Mouse (Mus musculus): ENCODE measurements around the gene Cd81.

The Cd81 gene

GRCm38 (mm10) chr7:143052626-143053007 lies at the start of gene Cd81:
TSS of gene Cd81 (plus strand) at chr7:143052739.
- peak; percentile 97 for DNase-seq (ENCODE audit: low spot score)

DNA sequence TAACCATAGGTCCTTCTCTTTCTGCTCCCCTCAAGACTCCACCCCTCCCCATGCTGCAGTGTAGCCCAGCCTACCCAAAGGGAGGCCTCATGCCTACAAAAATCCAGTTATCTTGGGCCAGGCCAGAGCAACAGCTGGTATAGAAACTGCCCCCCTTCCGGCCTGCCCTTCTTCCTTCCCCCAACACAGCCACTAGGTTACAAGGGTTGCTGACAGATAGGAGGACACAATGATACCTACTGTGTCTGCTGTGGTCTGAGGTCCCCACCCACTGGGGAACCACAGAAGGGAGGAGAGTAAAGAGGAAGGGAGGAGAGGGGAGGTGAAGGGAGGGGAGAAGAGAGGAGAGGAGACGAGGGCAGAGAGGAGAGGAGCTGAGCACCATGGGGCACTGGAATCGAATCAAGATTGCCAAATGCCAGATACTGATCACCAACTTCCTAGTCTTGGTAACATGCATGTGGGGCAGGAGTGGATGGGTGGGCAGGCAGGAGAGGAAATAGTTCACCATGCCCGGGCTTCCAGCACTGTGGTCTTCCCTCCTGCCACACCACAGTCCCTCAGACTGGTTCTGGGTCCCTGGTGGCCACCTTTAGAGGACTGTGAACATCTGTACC lies 47.7 kb upstream of the Cd81 start, which contains the start of gene Tspan32:
Gene Tspan32, plus strand, starts transcription at position 320 of the 617 bp plus-strand sequence.
- DNase-seq (ENCODE audit: low spot score) = no peak

DNA sequence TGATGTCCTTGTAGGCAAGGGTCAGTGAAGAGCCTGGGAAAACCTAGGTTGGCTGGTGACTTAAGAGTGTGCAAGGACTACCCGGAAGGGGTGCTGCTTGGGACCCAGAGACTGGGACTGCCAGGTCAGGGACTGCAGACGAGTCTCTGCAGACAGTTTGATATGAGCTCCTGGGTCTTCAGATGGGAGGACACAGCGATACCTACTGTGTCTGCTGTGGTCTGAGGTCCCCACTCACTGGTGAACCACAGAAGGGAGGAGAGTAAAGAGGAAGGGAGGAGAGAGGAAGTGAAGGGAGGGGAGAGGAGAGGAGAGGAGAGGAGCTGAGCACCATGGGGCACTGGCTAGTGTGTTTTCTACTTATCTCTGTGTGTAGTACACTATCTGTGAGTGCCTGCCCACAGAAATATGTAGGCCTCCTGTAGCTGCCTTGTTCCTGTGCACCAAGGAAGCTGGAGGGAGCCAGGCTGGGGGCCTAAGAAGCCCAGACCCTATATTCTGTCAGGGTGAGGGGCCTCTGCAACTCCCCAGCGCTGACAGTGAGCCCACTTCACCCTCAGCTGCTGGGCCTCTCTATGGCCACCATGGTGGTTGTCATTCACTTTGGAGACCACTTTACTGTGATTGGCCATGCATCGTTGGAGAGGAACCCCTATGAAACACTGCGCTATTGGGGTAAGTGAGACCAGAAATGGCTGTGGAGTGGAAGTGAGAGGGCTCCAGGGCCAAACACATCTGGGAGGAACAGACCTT lies 47.0 kb upstream of the Cd81 start:
- no peak for DNase-seq (ENCODE audit: low spot score)

GRCm38 (mm10) chr7:143006097-143006755 lies 46.3 kb upstream of the Cd81 start:
- no peak for DNase-seq (ENCODE audit: low spot score)

DNA sequence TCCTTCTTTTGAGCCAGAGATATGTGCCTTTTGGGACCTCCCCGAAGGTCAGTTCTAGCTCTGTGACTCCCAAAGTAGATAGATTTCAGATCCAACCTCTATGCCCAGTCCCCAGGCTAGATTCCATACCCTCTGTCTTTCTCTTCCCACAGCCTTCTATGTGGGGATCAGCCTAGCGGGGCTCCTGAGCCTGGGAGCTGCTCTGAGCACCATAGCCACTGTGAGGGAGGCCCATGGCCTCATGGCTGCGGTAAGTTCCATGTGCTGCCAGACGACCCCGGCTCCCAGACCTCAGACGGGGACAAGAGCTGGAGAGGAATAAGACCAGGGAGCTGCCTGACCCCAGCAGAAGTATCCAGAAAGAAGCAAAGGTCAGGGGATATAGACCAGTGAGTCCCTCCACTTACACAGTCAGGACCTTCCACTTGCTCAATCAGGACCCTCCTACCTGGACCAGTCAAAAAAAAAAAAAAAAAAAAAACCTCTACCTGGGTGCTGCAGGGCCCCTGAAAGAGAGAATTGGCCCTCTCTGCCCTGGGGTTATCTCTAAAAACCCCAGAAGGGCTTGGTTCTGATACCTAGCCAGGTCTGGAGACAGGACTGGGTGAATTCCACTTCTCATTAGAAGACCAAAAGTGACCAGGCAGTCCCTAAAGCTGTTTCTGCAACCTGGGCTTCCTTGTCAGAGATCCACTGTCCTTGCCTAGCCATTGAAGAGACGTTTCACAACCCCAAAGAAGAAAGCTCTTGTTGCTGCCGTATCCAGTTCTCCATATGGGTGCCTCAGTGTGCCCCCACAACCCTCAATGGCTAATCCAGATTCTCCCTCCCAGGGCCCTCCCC lies 45.6 kb upstream of the Cd81 start:
- DNase-seq (ENCODE audit: low spot score) = no peak

DNA sequence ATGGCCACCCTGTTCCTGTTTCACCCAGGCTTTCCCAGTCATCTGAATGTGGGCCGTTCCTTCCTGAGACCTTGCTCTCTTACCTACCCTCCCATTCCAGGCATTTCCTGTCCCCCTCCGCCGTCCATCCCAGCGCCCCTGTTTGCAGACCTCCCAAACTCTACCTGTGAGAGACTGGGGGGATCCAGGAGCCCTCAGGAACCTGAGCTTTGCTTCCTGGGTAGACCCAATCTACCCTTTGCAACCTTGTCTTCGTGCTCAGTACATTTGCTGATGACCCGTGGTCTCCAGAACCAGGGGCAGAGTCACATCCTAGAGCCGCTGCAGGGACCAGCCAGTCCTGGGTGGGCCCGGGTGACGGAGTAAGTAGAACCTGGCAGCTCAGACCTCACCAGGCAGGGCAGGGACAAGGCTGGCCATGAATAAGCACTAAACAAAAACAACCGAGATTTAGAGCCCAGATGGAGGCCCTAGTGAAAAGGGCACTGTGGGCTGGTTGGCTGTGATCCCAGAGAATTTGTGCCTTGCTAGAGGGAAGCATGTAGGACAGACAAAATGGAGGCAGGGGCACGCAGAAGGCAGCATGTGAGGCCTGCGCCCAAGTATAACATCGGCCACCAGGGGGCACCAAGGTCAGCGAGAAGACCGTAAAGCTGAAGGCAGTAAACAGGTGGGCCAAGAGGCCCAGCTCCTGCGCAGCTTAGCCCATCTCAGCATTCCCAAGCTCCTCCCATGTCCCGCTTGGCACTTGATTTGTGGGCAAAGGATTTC lies 44.8 kb upstream of the Cd81 start:
- peak; percentile 98 for DNase-seq (ENCODE audit: low spot score)

GRCm38 (mm10) chr7:143008370-143008926 lies 44.1 kb upstream of the Cd81 start:
- no peak for DNase-seq (ENCODE audit: low spot score)

DNA sequence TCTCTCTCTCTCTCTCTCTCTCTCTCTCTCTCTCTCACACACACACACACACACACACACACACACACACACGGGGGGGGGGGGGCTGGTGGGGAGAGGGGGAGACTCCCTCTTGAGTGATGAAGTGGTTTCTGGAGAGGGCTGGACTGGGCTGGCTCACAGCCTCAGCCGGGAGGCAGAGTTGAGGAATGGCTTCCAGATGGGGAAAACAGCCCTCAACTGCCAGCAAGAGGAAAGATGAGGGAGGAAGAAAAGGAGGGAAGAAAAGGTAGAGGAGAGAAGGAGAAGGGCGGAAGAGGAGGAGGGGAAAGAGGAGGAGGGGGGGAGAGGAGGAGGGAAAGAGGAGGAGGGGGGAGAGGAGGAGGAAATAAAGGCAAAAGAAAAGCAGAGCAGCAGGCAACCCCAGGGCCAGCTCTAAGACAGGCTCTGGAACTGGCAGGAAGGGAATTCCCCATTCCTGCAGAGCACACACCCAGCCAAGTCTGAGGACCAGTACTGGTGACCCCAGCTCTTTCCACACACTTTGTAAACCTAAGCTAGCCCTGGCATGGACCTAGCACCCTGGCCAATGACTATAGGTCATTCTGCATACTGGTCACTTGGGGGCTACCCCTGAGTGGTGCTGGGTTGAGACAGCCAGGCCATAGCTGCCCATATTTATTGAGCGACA lies 43.4 kb upstream of the Cd81 start:
- no peak for DNase-seq (ENCODE audit: low spot score)

- no peak for DNase-seq (ENCODE audit: low spot score)
Observed at GRCm38 (mm10) chr7:143009996-143010395, 42.5 kb upstream of the Cd81 start.

DNA sequence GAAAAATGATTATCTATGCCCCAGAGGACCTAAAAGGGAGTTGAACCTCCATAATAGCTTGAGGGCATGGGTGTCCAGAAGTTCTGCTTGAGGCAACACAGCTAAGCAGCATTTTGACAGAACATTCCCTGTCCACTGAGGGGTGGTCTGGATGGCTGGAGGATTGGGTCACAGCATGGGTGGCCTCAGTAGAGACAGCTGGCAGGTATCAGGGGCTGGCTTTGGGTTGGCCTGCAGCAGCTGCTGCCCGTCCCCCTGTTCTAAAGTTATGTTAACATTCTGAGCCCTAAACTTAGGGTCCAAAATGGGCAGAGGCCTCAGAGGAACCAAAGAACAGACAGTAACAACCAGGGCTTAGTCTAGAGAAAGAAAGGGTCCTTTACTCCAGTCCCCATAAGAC lies 41.3 kb upstream of the Cd81 start:
- no peak for DNase-seq (ENCODE audit: low spot score)

- DNase-seq (ENCODE audit: low spot score) = peak; percentile 56
Observed at GRCm38 (mm10) chr7:143012230-143012875, 40.2 kb upstream of the Cd81 start.

DNA sequence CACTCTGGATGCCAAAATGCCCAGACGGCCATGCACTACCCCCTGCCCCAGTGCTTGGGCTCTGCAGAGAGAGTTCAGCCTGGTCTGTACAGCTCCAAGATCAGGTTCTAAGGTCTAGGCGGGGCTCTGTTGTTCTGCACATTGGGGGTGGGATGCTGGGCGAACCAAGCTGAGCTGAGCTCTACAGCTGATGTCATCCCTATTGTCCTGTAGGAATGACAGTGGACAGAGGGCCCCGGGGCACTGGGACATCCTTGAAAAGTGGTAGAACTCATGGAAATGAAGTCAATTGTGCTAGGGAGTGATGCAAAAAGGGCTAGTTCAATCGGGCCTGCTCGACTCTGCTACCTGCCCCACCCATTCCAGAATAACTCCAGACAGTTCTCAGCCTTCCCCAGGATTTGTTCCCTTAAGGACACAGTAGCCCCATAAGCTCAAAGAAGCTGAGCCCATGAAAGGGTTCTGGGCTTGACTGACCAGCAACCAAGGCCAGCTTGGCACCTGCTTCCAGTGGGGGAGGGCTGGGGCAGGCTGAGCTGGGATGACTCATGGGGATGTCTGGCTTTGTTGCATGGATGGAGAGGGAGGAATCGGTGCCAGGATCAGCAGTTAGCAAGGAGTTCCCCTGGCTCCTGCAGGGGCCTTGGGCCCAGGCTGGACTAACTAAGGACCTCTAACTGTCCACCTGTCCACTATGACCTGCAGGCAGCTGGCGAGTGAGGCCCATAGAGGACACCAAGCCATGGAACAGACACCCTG lies 38.9 kb upstream of the Cd81 start:
- peak; percentile 70 for DNase-seq (ENCODE audit: low spot score)

DNA sequence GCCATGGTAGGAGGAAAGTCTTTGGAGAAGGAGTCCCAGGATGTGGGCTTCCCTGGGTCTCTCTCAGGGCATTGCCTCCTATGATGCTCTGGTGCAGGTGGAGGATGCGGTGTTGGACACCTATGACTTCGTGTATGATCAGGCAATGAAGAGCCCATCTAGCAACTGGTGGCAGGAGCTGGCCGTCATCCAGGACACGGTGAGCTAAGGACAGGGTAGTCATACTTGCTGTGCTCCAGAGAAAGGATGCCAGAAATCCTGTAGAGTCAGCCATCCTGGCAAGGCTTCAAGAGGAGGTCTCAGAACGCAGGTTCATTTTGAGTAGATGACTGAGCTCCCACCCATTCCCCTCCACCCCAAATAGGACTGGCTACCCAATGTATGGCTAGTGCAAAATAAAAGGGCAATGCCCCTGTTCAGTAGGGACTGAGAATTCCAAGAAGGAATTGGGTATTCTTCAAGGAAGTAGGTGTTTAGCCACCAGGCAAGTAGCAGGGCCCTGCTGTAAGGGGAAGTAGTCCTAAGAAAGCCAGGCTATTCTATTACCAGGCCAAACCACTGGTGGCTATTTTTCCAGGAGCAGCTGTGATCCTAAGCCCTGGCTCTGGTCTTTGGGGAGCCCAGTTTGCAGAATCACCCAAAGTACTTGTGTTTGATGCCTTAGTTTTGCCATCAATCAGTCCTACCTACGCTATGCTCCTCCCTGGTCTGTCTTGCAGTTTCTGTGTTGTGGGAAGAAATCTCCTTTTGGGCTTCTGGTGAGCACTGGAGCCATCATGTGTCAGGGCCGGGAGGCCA lies 37.5 kb upstream of the Cd81 start:
- peak; percentile 54 for DNase-seq (ENCODE audit: low spot score)

DNA sequence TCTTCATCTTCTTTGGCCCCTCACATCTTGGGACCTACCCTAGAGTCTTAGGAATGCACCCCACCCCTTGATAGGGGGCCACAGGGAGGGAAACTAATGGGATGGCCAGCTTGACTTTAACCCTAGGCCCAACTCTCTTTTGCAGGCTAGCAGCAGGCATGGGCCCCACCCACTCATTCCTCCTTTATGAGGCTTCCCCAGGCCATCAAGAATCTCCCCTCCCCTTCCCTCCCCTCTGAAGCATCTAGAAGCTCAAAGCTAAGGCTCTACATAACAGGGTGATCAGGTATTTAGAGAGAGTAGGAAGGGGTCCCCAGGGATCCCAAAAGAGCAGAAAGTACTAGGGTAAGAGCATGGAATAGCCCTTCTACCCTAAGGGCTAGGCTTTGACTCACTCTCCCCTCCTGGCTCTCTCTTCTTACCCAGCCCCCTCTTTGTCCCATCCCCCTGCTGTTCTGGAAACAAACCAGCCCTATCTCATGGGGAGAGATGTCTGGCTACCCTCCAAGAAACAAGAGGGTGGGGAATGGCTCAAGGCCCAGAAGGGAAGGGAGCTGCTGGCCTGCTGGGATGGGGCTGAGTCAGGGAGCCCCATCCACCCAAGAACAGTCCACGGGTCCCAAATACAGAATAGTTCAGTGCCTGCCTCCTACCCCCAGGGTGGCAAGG lies 36.6 kb upstream of the Cd81 start:
- DNase-seq (ENCODE audit: low spot score) = peak; percentile 70

DNA sequence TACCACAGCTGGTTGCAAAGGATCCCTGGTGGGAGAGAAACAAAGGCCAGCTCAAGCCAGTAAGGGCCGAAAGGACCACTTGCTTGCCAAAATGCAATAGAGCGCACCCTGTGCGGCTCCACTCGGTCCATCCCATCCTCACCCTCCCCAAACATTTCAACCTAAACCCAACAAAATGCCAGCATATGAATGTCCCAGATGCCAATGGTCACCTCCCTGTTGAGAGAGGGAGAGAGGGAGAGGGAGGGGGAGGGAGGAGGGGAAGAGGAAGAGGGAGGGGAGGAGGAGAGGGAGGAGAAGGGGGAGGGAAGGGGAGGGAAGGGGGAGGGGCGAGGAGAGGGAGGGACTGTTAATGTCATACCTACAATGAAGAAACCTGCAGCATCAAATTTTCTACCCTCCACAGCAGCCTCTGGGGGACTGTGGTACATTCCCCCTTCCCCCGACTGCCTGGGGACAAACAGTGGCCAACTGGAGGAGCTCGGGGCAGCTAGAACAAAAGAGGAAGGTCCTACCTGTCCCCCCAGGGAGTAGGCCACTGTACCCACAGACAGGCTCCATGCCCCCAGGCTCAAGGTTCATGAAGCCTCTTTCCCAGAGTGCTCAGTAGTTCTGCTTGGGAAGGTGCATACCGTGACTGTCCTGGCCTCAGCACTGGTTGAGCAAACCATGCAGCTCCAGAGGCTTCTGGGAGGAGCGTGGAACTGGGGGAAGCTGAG lies 36.0 kb upstream of the Cd81 start:
- DNase-seq (ENCODE audit: low spot score) = no peak

DNA sequence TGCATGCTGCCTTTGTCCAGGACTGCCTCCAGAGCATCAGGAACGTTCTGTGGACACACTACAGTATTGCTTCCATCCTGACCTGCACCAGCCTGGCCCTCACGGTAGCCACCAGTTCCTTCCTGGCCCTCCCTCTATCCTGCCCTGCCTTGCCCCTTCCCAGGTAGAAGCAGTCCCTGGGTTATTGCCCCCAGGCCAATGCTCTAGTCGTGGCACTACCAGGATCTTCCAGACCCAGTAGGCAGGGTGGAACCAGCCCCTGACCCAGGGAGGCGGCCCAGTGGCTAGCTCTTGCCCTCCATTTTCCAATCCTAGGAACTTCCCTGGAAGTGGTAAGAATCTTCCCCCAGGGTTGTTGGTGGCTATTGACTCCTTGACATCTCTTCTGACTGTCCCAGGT lies 35.4 kb upstream of the Cd81 start:
- DNase-seq (ENCODE audit: low spot score) = no peak

DNA sequence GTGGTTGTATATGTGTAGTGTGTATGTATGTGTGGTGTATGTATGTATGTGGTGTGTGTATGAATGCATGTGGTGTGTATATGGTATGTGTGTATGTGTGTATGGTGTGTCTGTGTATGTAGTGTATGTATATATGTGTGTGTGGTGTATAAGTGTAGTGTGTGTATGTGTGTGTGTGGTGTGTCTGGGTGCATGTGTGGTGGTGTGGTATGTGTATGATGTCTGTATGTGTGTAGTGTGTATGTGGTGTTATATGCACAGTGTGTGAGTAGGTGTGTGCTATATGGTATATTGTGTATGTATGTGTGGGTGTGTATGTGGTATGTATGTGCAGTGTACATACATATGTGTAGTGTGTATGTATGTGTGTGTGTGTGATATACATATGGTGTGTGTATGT lies 32.5 kb upstream of the Cd81 start:
- DNase-seq (ENCODE audit: low spot score) = no peak

Measured in testis, postnatal 10 days (tissue).